Mouse (Mus musculus) thymus, adult 2 months (tissue): ENCODE data around the gene Ick. TPM values are rescaled to one million over a fixed set of nuclear protein-coding genes. Genes with fewer than 3 reads are reported as not detected.

ENCODE experiments used
- DNase-seq: peaks from one replicate; pipeline ENCODE4 v3.0.0; 2021
- H3K27ac ChIP-seq: fragments of 200-500 bp; 2 replicates; pipeline ENCODE4 v1.5.1; 2012; ENCODE audit warnings: low read length, control low read depth; ENCODE audit not compliant: control insufficient read depth, insufficient read depth
- H3K27me3 ChIP-seq: fragments of 200-500 bp; 2 replicates; pipeline ENCODE4 v1.6.1; 2012; ENCODE audit warnings: mild to moderate bottlenecking, low read length, moderate library complexity, mixed read lengths; ENCODE audit not compliant: control insufficient read depth, insufficient read depth
- H3K36me3 ChIP-seq: fragments of 200-500 bp; 2 replicates; pipeline ENCODE4 v1.6.1; 2012; ENCODE audit warnings: mild to moderate bottlenecking, low read length, moderate library complexity; ENCODE audit not compliant: control insufficient read depth, insufficient read depth
- H3K4me1 ChIP-seq: fragments of 200-500 bp; replicated peaks from 2 replicates; pipeline ENCODE4 v1.6.1; 2012; ENCODE audit warnings: low read length; ENCODE audit not compliant: control insufficient read depth, insufficient read depth
- H3K4me3 ChIP-seq: fragments of 200-500 bp; 2 replicates; pipeline ENCODE4 v1.5.1; 2012; ENCODE audit warnings: mild to moderate bottlenecking, low read length, control low read depth, moderate library complexity; ENCODE audit not compliant: control insufficient read depth, insufficient read depth
- CTCF ChIP-seq: fragments of 200-500 bp; IDR thresholded peaks from 2 replicates; pipeline ENCODE4 v1.5.1; 2012; ENCODE audit warnings: mild to moderate bottlenecking, control low read depth, low read length, moderate library complexity, borderline replicate concordance; ENCODE audit not compliant: control insufficient read depth, poor library complexity, insufficient read depth; ENCODE audit errors: extremely low read depth
- POLR2A ChIP-seq: fragments of 200-500 bp; IDR thresholded peaks from 2 replicates; pipeline ENCODE4 v1.6.1; 2012; ENCODE audit warnings: mild to moderate bottlenecking, low read length, control low read depth, moderate library complexity; ENCODE audit not compliant: control insufficient read depth, poor library complexity, insufficient read depth; ENCODE audit errors: extremely low read depth
- WGBS: fragments of 180-500 bp; shearing (Covaris S2); methylation state at CpG from one replicate; pipeline ENCODE4 v1.1.7; 2018; 5-methylcytosine and 5-hydroxymethylcytosine counted together
- polyA plus RNA-seq: library from polyadenylated mRNA; depleted of rRNA; stranded (reverse); fragments of >200 nt; gene quantifications from 2 replicates; pipeline ENCODE4 v1.2.3, GENCODE M21; 2012

Ick gene
- polyA plus RNA-seq, 1 experiment = 14.5 TPM

DNA sequence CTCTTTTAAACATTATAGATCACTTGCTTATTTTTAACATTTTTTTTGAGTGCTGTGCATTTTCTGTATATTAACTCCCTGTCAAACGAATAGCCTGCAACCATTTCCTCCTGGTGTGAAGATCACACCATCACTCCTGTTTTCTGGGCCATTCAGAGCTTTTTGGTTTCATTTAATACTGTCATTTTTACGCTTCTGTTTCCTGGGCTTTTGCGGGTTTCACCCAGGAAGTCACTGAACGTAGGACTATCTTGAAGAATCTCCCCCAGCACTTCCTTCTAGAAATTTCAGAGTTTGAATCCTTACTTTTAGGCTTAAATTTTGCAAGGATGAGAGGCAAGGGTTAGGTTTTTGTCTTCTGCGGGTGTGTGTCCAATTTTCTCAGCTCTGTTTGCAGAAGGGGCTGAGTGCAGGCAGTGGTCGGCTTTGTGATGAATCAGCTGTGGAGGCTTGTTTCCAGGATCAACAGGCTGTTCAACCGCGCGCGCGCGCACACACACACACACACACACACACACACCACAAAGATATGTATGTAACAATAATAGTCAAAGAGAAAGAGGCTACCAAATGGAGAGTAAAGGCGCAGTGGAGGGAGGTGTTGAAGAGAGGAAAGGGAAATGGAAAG, 35.2 kb upstream of the Ick start:
- H3K4me3 ChIP-seq = 0 out of 2 replicates have a peak overlapping the region, but pooled peaks have one; percentile 14
- H3K36me3 ChIP-seq = no peaks in the 10 kb centered on the region
- no peaks in the 10 kb centered on the region for H3K27me3 ChIP-seq
- 10% methylated on average over 13 of the region's 13 CpGs for WGBS
- H3K27ac ChIP-seq = 0 out of 2 replicates have a peak overlapping the region, but pooled peaks have one; percentile 31
- no peak for DNase-seq
- TF ChIP-seq POLR2A (no peak), CTCF (no peak)
- peaks cover 4% of the 10 kb centered on the region; the same call in 1 of the 2 replicates for H3K4me1 ChIP-seq

GRCm38 (mm10) chr9:78075256-78075655, 33.7 kb upstream of the Ick start:
- WGBS = 96% methylated on average over 3 of the region's 3 CpGs
- Histone ChIP-seq H3K27me3 (no peaks in the 10 kb centered on the region), H3K27ac (no peak overlapping the region), H3K4me1 (peaks cover 4% of the 10 kb centered on the region; the same call in 1 of the 2 replicates), H3K36me3 (no peaks in the 10 kb centered on the region), H3K4me3 (no peak overlapping the region)
- no peak for DNase-seq
- TF ChIP-seq CTCF = no peak
- TF ChIP-seq POLR2A = no peak

- no peaks in the 10 kb centered on the region for H3K27me3 ChIP-seq
- DNase-seq = no peak
- WGBS = 39% methylated on average over 2 of the region's 2 CpGs
Observed at GRCm38 (mm10) chr9:78078240-78078639, 30.8 kb upstream of the Ick start.

GRCm38 (mm10) chr9:78081835-78082234, 27.2 kb upstream of the Ick start:
- WGBS = 97% methylated on average over 7 of the region's 7 CpGs

More at GRCm38 (mm10) chr9:78078240-78078639, 30.8 kb upstream of the Ick start:
- no peak overlapping the region for H3K4me3 ChIP-seq
- no peak overlapping the region for H3K27ac ChIP-seq
- peaks cover under 1% of the 10 kb centered on the region; the same call in 1 of the 2 replicates for H3K4me1 ChIP-seq
- H3K36me3 ChIP-seq = peaks cover 14% of the 10 kb centered on the region
- TF ChIP-seq CTCF (no peak), POLR2A (no peak)

GRCm38 (mm10) chr9:78084341-78084740, 24.7 kb upstream of the Ick start:
- H3K4me3 ChIP-seq = no peak overlapping the region
- WGBS = 95% methylated on average over 4 of the region's 4 CpGs
- TF ChIP-seq POLR2A (no peak), CTCF (no peak)
- H3K27me3 ChIP-seq = no peaks in the 10 kb centered on the region
- no peaks in the 10 kb centered on the region for H3K4me1 ChIP-seq
- H3K36me3 ChIP-seq = peaks cover 46% of the 10 kb centered on the region
- DNase-seq = no peak
- H3K27ac ChIP-seq = no peak overlapping the region

More at GRCm38 (mm10) chr9:78081835-78082234, 27.2 kb upstream of the Ick start:
- no peak for DNase-seq
- peaks cover 44% of the 10 kb centered on the region for H3K36me3 ChIP-seq
- H3K27me3 ChIP-seq = no peaks in the 10 kb centered on the region
- TF ChIP-seq POLR2A (no peak), CTCF (no peak)
- H3K4me1 ChIP-seq = no peaks in the 10 kb centered on the region
- H3K27ac ChIP-seq = no peak overlapping the region
- no peak overlapping the region for H3K4me3 ChIP-seq

- H3K36me3 ChIP-seq = peaks cover 46% of the 10 kb centered on the region
- TF ChIP-seq POLR2A (no peak), CTCF (no peak)
- WGBS = 64% methylated on average over 14 of the region's 14 CpGs
- H3K27me3 ChIP-seq = no peaks in the 10 kb centered on the region
- DNase-seq = no peak
- H3K4me1 ChIP-seq = no peaks in the 10 kb centered on the region
- no peak overlapping the region for H3K4me3 ChIP-seq
- H3K27ac ChIP-seq = no peak overlapping the region
Observed at GRCm38 (mm10) chr9:78085722-78086287, 23.2 kb upstream of the Ick start.
